14 mouse cellular contexts compared by ENCODE assay signal in genomic region chr9:35369063-35369462, GRCm38 (mm10). TPM values are rescaled to one million over a fixed set of nuclear protein-coding genes. Genes with fewer than 3 reads are reported as not detected.
DNase-seq lines count a peak whose midpoint lies in the region; ATAC-seq lines count a peak whose summit lies in the region.
"Had no signal": no experiment of that assay in that cellular context is flagged by ENCODE, and none has a peak within 500 bp of the region (broad histone marks: within the 10 kb centered on the region; RNA-seq: fewer than 3 reads in every experiment).

No protein-coding gene starts in this region.

- H3K4me2 ChIP-seq in hindbrain, embryonic 16.5 days (ENCODE audit: low read length): no peak overlapping the region
- no peak overlapping the region for H3K4me2 ChIP-seq in hindbrain, embryonic 14.5 days (replicated peaks)
- H3K4me2 ChIP-seq in midbrain, embryonic 12.5 days (replicated peaks): no peak overlapping the region
- no peak overlapping the region for H3K4me2 ChIP-seq in midbrain, embryonic 15.5 days
- H3K4me2 ChIP-seq: liver, embryonic 11.5 days; neural tube, embryonic 13.5 days had no signal

- DNase-seq in cerebellum, adult 9-10 months: peak; percentile 0
- DNase-seq in cerebellum, adult 18-20 months: no peak
- no peak for DNase-seq in hindbrain, embryonic 14.5 days (ENCODE audit: low spot score)
- no peak for DNase-seq in embryo, embryonic 10 days (ENCODE audit: low spot score)
- no peak for DNase-seq in right cerebral cortex, postnatal 4 days
- DNase-seq: kidney, postnatal 4 days; thymus, postnatal 36 days had no signal

- 69% methylated on average over 5 of the region's 5 CpGs for WGBS in hindbrain, embryonic 16.5 days
- WGBS in hindbrain, embryonic 14.5 days: 64% methylated on average over 5 of the region's 5 CpGs
- WGBS in midbrain, embryonic 12.5 days: 65% methylated on average over 5 of the region's 5 CpGs
- WGBS in midbrain, embryonic 15.5 days: 44% methylated on average over 5 of the region's 5 CpGs

- no peak overlapping the region for H3K4me3 ChIP-seq in hindbrain, embryonic 16.5 days (ENCODE audit: low read length)
- H3K4me3 ChIP-seq in hindbrain, embryonic 14.5 days (replicated peaks; ENCODE audit: low read length): no peak overlapping the region
- H3K4me3 ChIP-seq in midbrain, embryonic 12.5 days: no peak overlapping the region
- H3K4me3 ChIP-seq in midbrain, embryonic 15.5 days: no peak overlapping the region
- H3K4me3 ChIP-seq: neural tube, embryonic 13.5 days had no signal

- peaks cover 7% of the 10 kb centered on the region for H3K27me3 ChIP-seq in hindbrain, embryonic 16.5 days (replicated peaks; ENCODE audit: control insufficient read depth, insufficient read depth, low read length)
- H3K27me3 ChIP-seq in hindbrain, embryonic 14.5 days (ENCODE audit: control insufficient read depth, insufficient read depth, low read length): peaks cover 8% of the 10 kb centered on the region; the same call in 1 of the 2 replicates
- H3K27me3 ChIP-seq in midbrain, embryonic 12.5 days: peaks cover 26% of the 10 kb centered on the region
- H3K27me3 ChIP-seq in midbrain, embryonic 15.5 days (replicated peaks): no peaks in the 10 kb centered on the region

- no peaks in the 10 kb centered on the region for H3K36me3 ChIP-seq in hindbrain, embryonic 16.5 days (ENCODE audit: control insufficient read depth, insufficient read depth, low read length)
- H3K36me3 ChIP-seq in hindbrain, embryonic 14.5 days (replicated peaks; ENCODE audit: control insufficient read depth, insufficient read depth): no peaks in the 10 kb centered on the region
- no peaks in the 10 kb centered on the region for H3K36me3 ChIP-seq in midbrain, embryonic 12.5 days
- H3K36me3 ChIP-seq in midbrain, embryonic 15.5 days (replicated peaks): no peaks in the 10 kb centered on the region
- H3K36me3 ChIP-seq: neural tube, embryonic 13.5 days had no signal

- H3K9me3 ChIP-seq in hindbrain, embryonic 16.5 days (ENCODE audit: control insufficient read depth, low read length): no peaks in the 10 kb centered on the region
- H3K9me3 ChIP-seq in hindbrain, embryonic 14.5 days (ENCODE audit: control insufficient read depth, low read length): no peaks in the 10 kb centered on the region
- H3K9me3 ChIP-seq in midbrain, embryonic 12.5 days: no peaks in the 10 kb centered on the region
- H3K9me3 ChIP-seq in midbrain, embryonic 15.5 days: no peaks in the 10 kb centered on the region
- H3K9me3 ChIP-seq: neural tube, embryonic 13.5 days had no signal

- no peak overlapping the region for H3K9ac ChIP-seq in hindbrain, embryonic 16.5 days (ENCODE audit: low read depth, low read length)
- H3K9ac ChIP-seq in hindbrain, embryonic 14.5 days: no peak overlapping the region
- H3K9ac ChIP-seq in midbrain, embryonic 12.5 days (replicated peaks): no peak overlapping the region
- no peak overlapping the region for H3K9ac ChIP-seq in midbrain, embryonic 15.5 days
- H3K9ac ChIP-seq: neural tube, embryonic 13.5 days had no signal

- H3K4me1 ChIP-seq in hindbrain, embryonic 16.5 days (ENCODE audit: control insufficient read depth, insufficient read depth, low read depth, low read length): no peaks in the 10 kb centered on the region; the same call in 1 of the 2 replicates
- H3K4me1 ChIP-seq in hindbrain, embryonic 14.5 days (replicated peaks; ENCODE audit: control insufficient read depth, insufficient read depth, low read length): peaks cover 4% of the 10 kb centered on the region; the same call in 1 of the 2 replicates
- peaks cover 27% of the 10 kb centered on the region for H3K4me1 ChIP-seq in midbrain, embryonic 12.5 days
- H3K4me1 ChIP-seq in midbrain, embryonic 15.5 days: peaks cover 5% of the 10 kb centered on the region

- 0 out of 2 replicates have a peak, but pooled peaks have one; percentile 27 for ATAC-seq in hindbrain, embryonic 16.5 days
- ATAC-seq in hindbrain, embryonic 14.5 days (ENCODE audit: low FRiP score): no peak
- peak; percentile 61 for ATAC-seq in midbrain, embryonic 12.5 days (ENCODE audit: low FRiP score, low read depth)
- no peak for ATAC-seq in midbrain, embryonic 15.5 days (replicated peaks)
- ATAC-seq: inflammation-experienced regulatory T-cells, adult 6 months; lung, postnatal 0 days had no signal

- H3K27ac ChIP-seq in hindbrain, embryonic 16.5 days (ENCODE audit: low read depth, low read length): no peak overlapping the region
- H3K27ac ChIP-seq in hindbrain, embryonic 14.5 days: no peak overlapping the region
- H3K27ac ChIP-seq in midbrain, embryonic 12.5 days (replicated peaks): peak overlapping the region; percentile 54; the same call in 1 of the 2 replicates
- H3K27ac ChIP-seq in midbrain, embryonic 15.5 days: no peak overlapping the region
- H3K27ac ChIP-seq: neural tube, embryonic 13.5 days had no signal

RNA-seq across cellular contexts. Expression of gene Cdon, which starts 51.9 kb away (rescaled TPM):
- 2.9 and 3.7 TPM in 2 replicates for polyA plus RNA-seq in hindbrain, embryonic 16.5 days (2015; fragmentation: Nextera tagmentation; extraction: Ambion mirVana)
- polyA plus RNA-seq in hindbrain, embryonic 14.5 days (2014; fragmentation: Nextera tagmentation; extraction: Ambion mirVana): 3.1 and 5.0 TPM in 2 replicates
- polyA plus RNA-seq in midbrain, embryonic 12.5 days (2016; fragmentation: Nextera tagmentation; extraction: Ambion mirVana): 19.7 and 22.8 TPM in 2 replicates
- polyA plus RNA-seq in midbrain, embryonic 15.5 days (2015; fragmentation: Nextera tagmentation; extraction: Ambion mirVana): 4.0 and 6.2 TPM in 2 replicates

Comparison
In these comparisons a context has a peak if more than half of its experiments do, and no peak if none do; other contexts are left out.
1. ATAC-seq: peak in hindbrain, embryonic 16.5 days (single experiment) and midbrain, embryonic 12.5 days (single experiment); none in hindbrain, embryonic 14.5 days (single experiment) and midbrain, embryonic 15.5 days (single experiment).